Mouse (Mus musculus) midbrain, embryonic 11.5 days (tissue): ENCODE data around the gene Pmis2. TPM values are rescaled to one million over a fixed set of nuclear protein-coding genes. Genes with fewer than 3 reads are reported as not detected.

Experiments used
- polyA plus RNA-seq: library from polyadenylated mRNA; unstranded; fragments of >200 nt; fragmentation: Nextera tagmentation; extraction: Ambion mirVana; gene quantifications from 2 replicates; pipeline ENCODE4 v1.2.1, GENCODE M21; 2014

The Pmis2 gene
- polyA plus RNA-seq, 1 experiment from 2014 or later: not detected

Other genes starting within 250 kb of the Pmis2 start
- 0.63 and 1.2 TPM in 2 replicates for gene Nfkbid, start 249.9 kb downstream of the Pmis2 start, polyA plus RNA-seq
- 128 and 134 TPM in 2 replicates for gene Aplp1, start 226.1 kb downstream of the Pmis2 start, polyA plus RNA-seq
- 0.58 and 0.61 TPM in 2 replicates for gene Kirrel2, start 213.9 kb downstream of the Pmis2 start, polyA plus RNA-seq
- gene Nphs1, start 213.3 kb downstream of the Pmis2 start, polyA plus RNA-seq: not detected in 2 replicates
- gene Prodh2, start 178.0 kb downstream of the Pmis2 start, polyA plus RNA-seq: not detected in 2 replicates
- gene Arhgap33, start 136.5 kb downstream of the Pmis2 start, polyA plus RNA-seq: 32.0 and 41.1 TPM in 2 replicates
- 4.2 and 4.6 TPM in 2 replicates for gene Hspb6, start 119.4 kb downstream of the Pmis2 start, polyA plus RNA-seq
- gene Proser3, start 119.3 kb downstream of the Pmis2 start, polyA plus RNA-seq: 11.3 and 11.5 TPM in 2 replicates
- gene Lin37, start 111.8 kb downstream of the Pmis2 start, polyA plus RNA-seq: 48.7 and 49.7 TPM in 2 replicates
- 90.7 and 94.8 TPM in 2 replicates for gene U2af1l4, start 108.3 kb downstream of the Pmis2 start, polyA plus RNA-seq
- gene Gm49396, start 108.3 kb downstream of the Pmis2 start, polyA plus RNA-seq: 6.9 and 7.5 TPM in 2 replicates
- 98.0 and 110 TPM in 2 replicates for gene Psenen, start 108.0 kb downstream of the Pmis2 start, polyA plus RNA-seq
- gene Igflr1, start 106.2 kb downstream of the Pmis2 start, polyA plus RNA-seq: 4.0 and 4.1 TPM in 2 replicates
- gene Kmt2b, start 82.9 kb downstream of the Pmis2 start, polyA plus RNA-seq: 10.3 and 10.7 TPM in 2 replicates
- gene Zbtb32, start 72.7 kb downstream of the Pmis2 start, polyA plus RNA-seq: 0.21 and 0.25 TPM in 2 replicates
- 0.67 and 1.0 TPM in 2 replicates for gene Upk1a, start 58.8 kb downstream of the Pmis2 start, polyA plus RNA-seq
- gene Cox6b1, start 45.5 kb downstream of the Pmis2 start, polyA plus RNA-seq: 791 and 797 TPM in 2 replicates
- not detected in 2 replicates for gene Etv2, start 35.8 kb downstream of the Pmis2 start, polyA plus RNA-seq
- 112 and 138 TPM in 2 replicates for gene Rbm42, start 21.3 kb downstream of the Pmis2 start, polyA plus RNA-seq
- 51.0 and 52.4 TPM in 2 replicates for gene Haus5, start 6.6 kb downstream of the Pmis2 start, polyA plus RNA-seq
- not detected in 2 replicates for gene 2200002J24Rik, start 27.3 kb upstream of the Pmis2 start, polyA plus RNA-seq
- 0.70 and 1.1 TPM in 2 replicates for gene Atp4a, start 40.6 kb upstream of the Pmis2 start, polyA plus RNA-seq
- 140 and 153 TPM in 2 replicates for gene Tmem147, start 57.9 kb upstream of the Pmis2 start, polyA plus RNA-seq
- gene Gapdhs, start 72.1 kb upstream of the Pmis2 start, polyA plus RNA-seq: 0.19 and 0.48 TPM in 2 replicates
- 0.54 and 1.1 TPM in 2 replicates for gene Sbsn, start 79.9 kb upstream of the Pmis2 start, polyA plus RNA-seq
- gene Dmkn, start 92.2 kb upstream of the Pmis2 start, polyA plus RNA-seq: not detected in 2 replicates
- gene Krtdap, start 116.3 kb upstream of the Pmis2 start, polyA plus RNA-seq: not detected in 2 replicates
- gene Ffar2, start 152.2 kb upstream of the Pmis2 start, polyA plus RNA-seq: not detected in 2 replicates
- gene Ffar3, start 184.6 kb upstream of the Pmis2 start, polyA plus RNA-seq: not detected in 2 replicates
- not detected in 2 replicates for gene Ffar1, start 190.0 kb upstream of the Pmis2 start, polyA plus RNA-seq
- not detected in 2 replicates for gene Cd22, start 208.7 kb upstream of the Pmis2 start, polyA plus RNA-seq
- 0.44 and 0.47 TPM in 2 replicates for gene Mag, start 243.3 kb upstream of the Pmis2 start, polyA plus RNA-seq